Mouse (Mus musculus): ENCODE data around the gene Mmp25. TPM values are rescaled to one million over a fixed set of nuclear protein-coding genes. Genes with fewer than 3 reads are reported as not detected.

Mmp25 gene
- polyA plus RNA-seq, 1 experiment: 0.41 TPM

DNA sequence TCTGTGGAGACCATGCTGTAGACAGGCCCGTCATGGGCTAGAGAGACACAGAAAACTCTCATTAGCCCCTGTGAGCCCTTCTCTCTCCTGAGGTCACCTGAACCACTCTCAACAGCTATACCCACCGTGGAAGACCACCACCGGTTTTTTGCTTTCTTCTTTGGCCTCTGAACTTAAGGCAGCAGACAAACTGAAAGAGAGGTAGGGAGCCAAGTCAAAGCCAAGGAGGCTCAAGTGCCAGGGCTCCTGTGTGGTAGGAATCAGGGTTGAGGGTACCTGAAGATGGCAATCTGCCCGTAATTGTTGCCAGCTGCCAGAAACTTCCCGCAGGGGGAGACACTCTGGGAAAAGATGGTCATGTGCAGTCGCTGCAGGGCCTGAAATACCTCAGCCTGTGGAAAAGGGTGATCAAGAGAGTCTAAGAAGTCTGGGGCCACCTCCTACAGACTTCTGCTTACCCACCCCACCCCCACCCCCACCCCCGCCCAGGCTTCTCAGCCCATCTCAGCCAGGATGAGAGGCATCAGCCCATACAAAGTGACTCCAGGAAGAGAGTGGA lies 25.5 kb upstream of the Mmp25 start:
- WGBS: 91% methylated on average over 7 of the region's 7 CpGs
- no peak for DNase-seq (ENCODE audit: low read depth, low spot score)

GRCm38 (mm10) chr17:23665511-23665910 lies 20.4 kb upstream of the Mmp25 start:
- no peak for DNase-seq (ENCODE audit: low read depth, low spot score)
- 89% methylated on average over 14 of the region's 14 CpGs for WGBS

DNA sequence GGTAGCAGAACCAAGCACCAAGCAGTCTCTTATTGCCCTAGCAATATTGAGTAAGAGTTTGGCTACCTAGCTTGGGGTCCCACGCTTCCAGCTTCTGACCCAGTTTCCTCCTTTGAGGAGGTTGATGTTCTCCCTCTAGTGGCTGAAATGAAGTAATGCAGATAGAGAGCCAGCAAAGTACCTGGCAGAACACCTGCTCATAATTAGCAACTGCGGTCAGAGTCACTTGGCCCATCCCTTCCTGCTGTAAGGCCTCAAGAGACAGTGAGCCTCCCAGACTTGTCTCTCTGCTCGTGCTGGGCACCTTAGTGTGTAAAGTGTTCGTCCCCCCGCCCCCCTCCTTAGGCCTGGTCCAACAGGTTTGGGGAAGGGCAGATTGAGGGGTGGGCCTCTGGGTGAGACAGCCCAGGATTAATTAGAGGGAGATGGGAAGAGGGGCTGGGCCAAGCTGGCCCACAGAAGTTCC lies 19.5 kb upstream of the Mmp25 start:
- WGBS: 9% methylated on average over 5 of the region's 5 CpGs
- no peak for DNase-seq (ENCODE audit: low read depth, low spot score)

DNA sequence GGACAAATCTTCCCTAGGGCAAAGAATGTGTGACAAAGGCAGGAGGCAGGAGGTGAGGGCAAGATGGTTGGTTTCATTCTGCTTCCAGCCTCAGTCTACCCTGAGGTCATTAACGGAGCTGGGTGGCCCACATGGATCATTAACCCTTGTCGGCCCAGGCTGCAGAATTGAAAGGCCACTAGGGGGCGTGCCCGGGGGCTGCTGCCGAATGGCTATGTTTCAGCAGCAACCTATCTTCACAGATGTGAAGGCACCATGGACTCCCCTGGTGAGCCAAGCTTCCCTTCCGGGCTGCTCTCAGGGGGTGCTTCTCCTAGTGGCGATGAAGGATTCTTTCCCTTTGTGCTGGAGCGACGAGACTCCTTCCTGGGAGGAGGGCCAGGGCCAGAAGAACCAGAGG lies 16.4 kb upstream of the Mmp25 start:
- no peak for DNase-seq (ENCODE audit: low read depth, low spot score)
- WGBS: 13% methylated on average over 9 of the region's 9 CpGs

DNA sequence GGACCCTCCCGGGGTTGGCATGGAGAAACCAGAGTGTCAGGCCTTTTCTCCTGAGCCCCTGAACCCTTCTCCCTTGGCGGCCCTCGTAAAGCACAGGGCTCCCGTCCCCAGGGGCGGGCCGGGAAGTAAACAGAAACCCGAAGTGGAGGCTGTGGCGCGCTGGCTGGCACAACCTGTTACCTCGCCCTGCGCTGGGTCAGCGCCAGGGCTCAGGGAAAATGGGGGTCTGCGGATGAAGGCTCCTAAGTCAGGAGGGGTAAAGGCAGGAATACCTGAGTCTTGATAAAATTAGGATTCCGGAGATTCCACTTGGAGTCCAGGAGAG lies 15.8 kb upstream of the Mmp25 start:
- DNase-seq (ENCODE audit: low read depth, low spot score): no peak
- WGBS: 1% methylated on average over 14 of the region's 14 CpGs

- 4% methylated on average over 27 of the region's 27 CpGs for WGBS
These were observed 15.2 kb upstream of the Mmp25 start, which contains the start of gene Bicdl2 for GRCm38 (mm10) chr17:23660117-23660875. Gene Bicdl2, plus strand, starts transcription at chr17:23660506.

DNA sequence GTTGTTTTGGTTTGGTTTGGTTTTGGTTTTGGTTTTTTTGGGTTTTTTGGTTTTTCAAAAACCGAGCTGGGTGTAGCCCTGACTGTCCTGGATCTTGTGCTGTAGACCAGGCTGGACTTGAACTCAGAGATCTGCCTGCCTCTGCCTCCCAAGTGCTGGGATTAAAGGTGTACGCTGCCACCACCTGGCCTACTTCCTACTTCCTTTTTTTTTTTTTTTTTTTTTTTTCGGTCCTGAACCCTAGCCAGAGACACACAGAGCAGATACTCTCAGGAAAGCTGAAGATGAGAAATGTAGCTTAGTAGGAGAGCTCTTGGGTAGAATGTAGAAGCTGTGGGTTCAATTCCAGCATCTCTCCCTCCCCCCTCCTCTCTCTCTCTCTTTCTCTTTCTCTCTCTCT lies 13.4 kb upstream of the Mmp25 start:
- WGBS: 75% methylated on average over 3 of the region's 3 CpGs

More at GRCm38 (mm10) chr17:23660117-23660875, 15.2 kb upstream of the Mmp25 start, which contains the start of gene Bicdl2:
- peak; percentile 69 for DNase-seq (ENCODE audit: low read depth, low spot score)

DNA sequence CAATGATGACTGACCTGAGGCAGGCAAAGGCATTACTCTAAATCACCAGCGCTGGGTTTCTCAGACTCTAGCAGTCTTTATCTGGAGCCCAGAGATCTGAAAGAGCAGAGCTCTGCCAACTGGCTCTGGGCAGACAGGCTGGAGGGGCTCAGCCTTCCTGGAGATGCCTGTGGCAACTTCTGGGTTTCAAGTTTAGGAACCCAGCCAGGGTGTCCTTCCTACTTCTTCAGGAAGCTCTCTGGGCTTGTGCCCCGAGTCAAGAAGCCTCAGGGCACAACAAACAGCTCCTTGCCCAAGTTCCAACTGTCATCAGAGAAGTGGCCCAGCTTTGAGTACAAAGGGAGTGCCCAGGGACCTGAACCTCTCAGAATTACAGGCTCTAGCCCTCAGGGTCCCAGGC lies 9.3 kb upstream of the Mmp25 start:
- WGBS: 51% methylated on average over 2 of the region's 2 CpGs
- no peak for DNase-seq (ENCODE audit: low read depth, low spot score)

More for the DNA sequence above, 13.4 kb upstream of the Mmp25 start:
- no peak for DNase-seq (ENCODE audit: low read depth, low spot score)

DNA sequence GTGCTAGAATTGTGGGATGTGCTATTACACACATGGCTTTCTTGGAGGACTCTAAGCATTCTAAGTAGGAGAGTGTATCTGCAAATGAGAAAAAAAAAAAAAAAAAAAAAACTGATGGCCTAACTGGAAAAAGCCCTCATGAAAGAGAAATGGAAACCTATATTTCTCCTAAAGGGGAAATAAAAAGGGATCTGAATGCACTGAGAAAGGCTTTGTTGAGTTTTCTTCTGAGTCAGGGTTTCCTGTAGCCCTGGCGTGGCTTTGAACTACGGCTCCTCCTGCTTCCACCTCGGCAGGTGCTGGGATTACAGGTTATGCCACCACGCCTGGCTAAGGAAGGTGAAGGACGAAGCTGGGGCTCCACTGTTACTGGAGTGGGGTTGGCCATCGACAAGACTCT lies 8.9 kb upstream of the Mmp25 start:
- 37% methylated on average over 6 of the region's 6 CpGs for WGBS
- DNase-seq (ENCODE audit: low read depth, low spot score): no peak

GRCm38 (mm10) chr17:23653324-23653723 lies 8.2 kb upstream of the Mmp25 start:
- 75% methylated on average over 2 of the region's 2 CpGs for WGBS
- no peak for DNase-seq (ENCODE audit: low read depth, low spot score)

DNA sequence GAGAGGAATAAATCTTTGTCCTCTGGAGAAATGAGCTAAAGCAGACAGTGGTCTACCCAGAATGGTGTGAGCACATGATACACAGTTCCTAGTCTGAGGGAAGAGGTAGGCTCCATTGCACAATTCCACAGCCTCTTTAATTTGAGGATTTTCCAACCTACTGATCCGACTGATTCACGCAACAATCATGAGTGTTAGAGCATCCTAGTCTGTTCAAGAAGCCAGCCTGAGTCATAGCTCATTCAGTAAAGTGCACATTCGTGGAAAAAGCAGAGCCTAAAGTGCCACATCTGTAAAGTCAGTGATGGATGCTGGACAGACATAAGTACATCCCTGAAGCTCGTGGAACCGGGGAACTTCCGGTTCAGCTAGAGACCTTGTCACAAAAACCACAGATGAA lies 6.3 kb upstream of the Mmp25 start:
- no peak for DNase-seq (ENCODE audit: low read depth, low spot score)
- 64% methylated on average over 6 of the region's 6 CpGs for WGBS

GRCm38 (mm10) chr17:23645894-23646293 lies 817 bp upstream of the Mmp25 start:
- DNase-seq (ENCODE audit: low read depth, low spot score): no peak
- WGBS: 57% methylated on average over 10 of the region's 10 CpGs

- DNase-seq (ENCODE audit: low read depth, low spot score): no peak
- 72% methylated on average over 8 of the region's 8 CpGs for WGBS
These were observed 13.8 kb downstream of the Mmp25 start for GRCm38 (mm10) chr17:23631241-23631640.

GRCm38 (mm10) chr17:23630195-23631020 lies 14.7 kb downstream of the Mmp25 start:
- WGBS: 14% methylated on average over 22 of the region's 22 CpGs
- no peak for DNase-seq (ENCODE audit: low read depth, low spot score)

DNA sequence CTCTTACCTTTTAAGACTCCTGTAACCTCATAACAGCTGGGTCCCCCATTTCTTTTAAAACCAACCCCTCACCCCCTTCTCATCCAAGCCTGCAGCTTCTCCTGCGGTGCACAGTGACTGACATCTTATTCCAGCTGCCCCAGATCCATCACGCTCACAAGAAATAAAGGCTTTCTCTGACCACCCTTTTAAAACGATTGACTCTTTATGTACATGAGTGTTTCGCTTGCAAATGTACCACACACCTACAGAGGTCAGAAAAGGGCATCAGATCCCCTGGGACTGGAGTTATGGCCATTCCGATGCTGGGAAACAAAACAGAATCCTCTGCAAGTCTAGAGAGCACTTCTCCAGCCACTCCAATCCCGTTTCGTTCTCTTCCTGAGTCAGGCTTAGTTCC lies 17.3 kb downstream of the Mmp25 start:
- WGBS: 44% methylated on average over 7 of the region's 7 CpGs

DNA sequence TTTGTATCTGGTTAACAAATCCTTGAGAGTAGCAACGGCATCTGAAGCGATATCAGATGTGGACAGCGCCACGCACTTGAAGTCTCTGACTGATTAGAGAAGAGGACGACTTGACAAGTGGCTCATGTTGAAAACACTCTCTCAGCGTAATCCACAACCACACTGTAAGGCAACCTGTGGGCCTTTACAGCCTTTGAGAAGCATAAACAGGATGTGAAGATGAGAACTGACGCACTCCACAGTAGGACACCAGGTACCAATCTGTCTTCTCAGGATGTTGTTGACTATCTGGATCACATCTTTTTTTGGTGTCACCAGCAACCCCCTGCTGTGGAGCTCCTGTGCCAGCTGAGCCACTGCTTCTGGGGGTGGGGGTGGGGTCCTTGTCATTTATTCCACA lies 24.7 kb downstream of the Mmp25 start:
- no peak for DNase-seq (ENCODE audit: low read depth, low spot score)
- 77% methylated on average over 7 of the region's 7 CpGs for WGBS

More for the DNA sequence above, 17.3 kb downstream of the Mmp25 start:
- no peak for DNase-seq (ENCODE audit: low read depth, low spot score)

- DNase-seq (ENCODE audit: low read depth, low spot score): no peak
These were observed 28.0 kb downstream of the Mmp25 start for GRCm38 (mm10) chr17:23617087-23617486.

DNA sequence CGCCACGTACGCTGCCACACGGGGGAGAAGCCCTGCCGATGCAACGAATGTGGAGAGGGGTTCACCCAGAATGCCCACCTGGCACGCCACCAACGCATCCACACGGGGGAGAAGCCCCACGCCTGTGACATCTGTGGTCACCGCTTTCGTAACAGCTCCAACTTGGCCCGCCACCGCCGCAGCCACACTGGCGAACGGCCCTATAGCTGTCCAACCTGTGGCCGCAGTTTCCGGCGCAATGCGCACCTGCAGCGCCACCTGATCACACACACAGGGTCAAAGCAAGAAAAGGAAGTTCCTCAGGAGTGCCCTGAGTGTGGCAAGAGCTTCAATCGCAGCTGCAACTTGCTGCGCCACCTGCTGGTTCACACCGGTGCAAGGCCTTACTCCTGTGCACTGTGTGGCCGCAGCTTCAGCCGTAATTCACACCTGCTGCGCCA lies 34.7 kb downstream of the Mmp25 start:
- WGBS: 56% methylated on average over 28 of the region's 28 CpGs
- DNase-seq (ENCODE audit: low read depth, low spot score): peak; percentile 46

More at GRCm38 (mm10) chr17:23617087-23617486, 28.0 kb downstream of the Mmp25 start:
- WGBS: 28% methylated on average over 9 of the region's 9 CpGs

DNA sequence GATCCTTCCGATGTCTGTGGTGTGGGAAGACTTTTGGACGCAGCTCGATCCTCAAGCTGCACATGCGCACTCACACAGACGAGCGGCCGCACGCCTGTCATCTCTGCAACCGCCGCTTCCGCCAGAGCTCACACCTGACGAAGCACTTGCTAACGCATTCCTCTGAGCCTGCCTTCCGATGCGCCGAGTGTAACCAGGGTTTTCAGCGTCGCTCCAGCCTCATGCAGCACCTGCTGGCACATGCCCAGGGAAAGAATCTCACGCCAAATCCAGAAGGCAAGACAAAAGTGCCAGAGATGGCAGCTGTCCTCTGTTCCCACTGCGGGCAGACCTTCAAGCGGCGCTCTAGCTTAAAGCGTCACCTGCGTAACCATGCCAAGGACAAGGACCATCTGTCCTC lies 35.5 kb downstream of the Mmp25 start:
- WGBS: 95% methylated on average over 24 of the region's 24 CpGs
- no peak for DNase-seq (ENCODE audit: low read depth, low spot score)

DNA sequence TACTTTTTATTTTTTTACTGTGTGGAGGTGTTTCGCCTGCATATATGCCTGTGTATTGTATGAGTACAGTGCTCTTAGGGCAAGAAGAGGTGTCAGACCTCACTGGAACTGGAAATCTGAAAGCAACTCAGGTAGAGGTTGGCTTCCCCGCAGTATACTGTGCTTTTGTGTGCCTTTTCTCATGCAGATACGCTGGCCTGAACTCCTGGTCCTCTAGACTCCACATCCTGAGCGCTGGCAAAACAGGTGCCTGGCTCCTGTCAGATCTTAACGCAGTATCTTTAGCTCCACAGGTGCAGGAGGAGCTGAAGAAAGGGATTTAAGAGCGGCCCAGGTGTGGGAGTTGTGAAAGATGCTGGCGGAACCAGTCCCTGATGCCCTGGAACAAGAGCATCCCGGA lies 39.9 kb downstream of the Mmp25 start:
- 87% methylated on average over 8 of the region's 8 CpGs for WGBS
- no peak for DNase-seq (ENCODE audit: low read depth, low spot score)

All from large intestine, adult 2 months (tissue).